Mouse (Mus musculus): Measurements from ENCODE around the gene Dcaf15. TPM values are rescaled to one million over a fixed set of nuclear protein-coding genes. Genes with fewer than 3 reads are reported as not detected.

The Dcaf15 gene
- total and polyA plus RNA-seq, 2 experiments from 2014 or later, result 2.9 to 16.1 TPM

DNA sequence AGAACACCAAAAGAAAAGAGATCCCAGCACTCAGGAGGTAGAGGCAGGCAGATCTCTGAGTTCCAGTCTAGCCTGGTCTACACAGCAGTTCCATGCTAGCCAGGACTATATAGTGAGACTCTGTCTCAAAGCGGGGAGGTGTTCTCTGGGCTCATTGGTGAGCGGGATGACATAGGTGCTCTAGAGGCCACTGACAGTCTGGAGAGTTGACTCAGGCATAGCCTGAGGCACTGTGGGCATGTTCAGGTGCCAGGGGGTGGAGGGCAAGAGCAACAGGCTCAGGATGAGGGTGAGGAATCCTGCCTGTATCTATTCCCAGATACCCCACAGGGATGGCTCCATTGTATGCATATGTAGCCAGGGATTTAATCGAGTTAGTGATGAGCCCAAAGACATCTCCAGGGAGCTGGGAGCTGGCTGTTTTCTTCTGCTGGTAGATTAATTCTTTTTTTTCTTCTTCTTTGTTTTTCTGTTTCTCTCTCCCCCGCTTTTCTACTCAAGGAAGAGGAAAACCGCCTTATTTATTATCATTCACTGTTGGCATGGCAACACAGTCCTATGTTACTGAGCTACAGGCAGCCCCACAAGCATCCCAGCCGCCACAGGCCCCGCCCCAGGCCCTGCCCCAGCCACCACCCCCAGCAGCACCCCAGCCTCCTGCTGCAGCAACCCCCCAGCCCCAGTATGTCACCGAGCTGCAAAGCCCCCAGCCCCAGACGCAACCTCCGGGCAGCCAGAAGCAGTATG, 31.2 kb downstream of the Dcaf15 start:
- 69% methylated on average over 9 of the region's 10 CpGs for WGBS
- no peak for ATAC-seq (ENCODE audit: insufficient read depth, low read depth)
- H3K36me3 ChIP-seq (replicated peaks; ENCODE audit: control insufficient read depth, insufficient read depth, low read length), result no peaks in the 10 kb centered on the region; the same call in 1 of the 2 replicates
- H3K27ac ChIP-seq (ENCODE audit: low read depth), result no peak overlapping the region
- peaks cover 35% of the 10 kb centered on the region for H3K4me1 ChIP-seq (ENCODE audit: control insufficient read depth, insufficient read depth)
- no peak overlapping the region for H3K4me2 ChIP-seq (ENCODE audit: low read depth, low read length)
- no peak for DNase-seq (ENCODE audit: low spot score)
- no peak overlapping the region for H3K9ac ChIP-seq (replicated peaks; ENCODE audit: low read depth, low read length)
- H3K9me3 ChIP-seq (replicated peaks; ENCODE audit: control insufficient read depth, low read length), result no peaks in the 10 kb centered on the region
- TF ChIP-seq EP300 (IDR thresholded peaks at IDR 0.05; ENCODE audit: low read depth), result no peak
- TF ChIP-seq CTCF (IDR thresholded peaks at IDR 0.05; ENCODE audit: low read depth), result no peak
- no peak overlapping the region for H3K4me3 ChIP-seq (ENCODE audit: low read depth, low read length)
- H3K27me3 ChIP-seq (ENCODE audit: control insufficient read depth, insufficient read depth, low read length), result no peaks in the 10 kb centered on the region

- TF ChIP-seq EP300 (IDR thresholded peaks at IDR 0.05; ENCODE audit: low read depth) (no peak), CTCF (IDR thresholded peaks at IDR 0.05; ENCODE audit: low read depth) (no peak)
- peaks cover 44% of the 10 kb centered on the region for H3K4me1 ChIP-seq (ENCODE audit: control insufficient read depth, insufficient read depth)
- 87% methylated on average over 10 of the region's 10 CpGs for WGBS
Observed at GRCm38 (mm10) chr8:84072321-84072720, 32.2 kb downstream of the Dcaf15 start.

GRCm38 (mm10) chr8:84071921-84072320, 32.6 kb downstream of the Dcaf15 start:
- Histone ChIP-seq H3K4me1 (ENCODE audit: control insufficient read depth, insufficient read depth) (peaks cover 44% of the 10 kb centered on the region), H3K27me3 (ENCODE audit: control insufficient read depth, insufficient read depth, low read length) (no peaks in the 10 kb centered on the region), H3K4me3 (ENCODE audit: low read depth, low read length) (no peak overlapping the region), H3K4me2 (ENCODE audit: low read depth, low read length) (no peak overlapping the region), H3K27ac (ENCODE audit: low read depth) (no peak overlapping the region), H3K9me3 (replicated peaks; ENCODE audit: control insufficient read depth, low read length) (no peaks in the 10 kb centered on the region), H3K9ac (replicated peaks; ENCODE audit: low read depth, low read length) (no peak overlapping the region), H3K36me3 (replicated peaks; ENCODE audit: control insufficient read depth, insufficient read depth, low read length) (no peaks in the 10 kb centered on the region; the same call in 1 of the 2 replicates)
- 40% methylated on average over 3 of the region's 3 CpGs for WGBS
- ATAC-seq (ENCODE audit: insufficient read depth, low read depth), result no peak
- no peak for TF ChIP-seq CTCF (IDR thresholded peaks at IDR 0.05; ENCODE audit: low read depth)
- no peak for TF ChIP-seq EP300 (IDR thresholded peaks at IDR 0.05; ENCODE audit: low read depth)
- no peak for DNase-seq (ENCODE audit: low spot score)

More at GRCm38 (mm10) chr8:84072321-84072720, 32.2 kb downstream of the Dcaf15 start:
- no peaks in the 10 kb centered on the region for H3K9me3 ChIP-seq (replicated peaks; ENCODE audit: control insufficient read depth, low read length)
- no peak overlapping the region for H3K4me3 ChIP-seq (ENCODE audit: low read depth, low read length)
- H3K27ac ChIP-seq (ENCODE audit: low read depth), result no peak overlapping the region
- no peaks in the 10 kb centered on the region for H3K27me3 ChIP-seq (ENCODE audit: control insufficient read depth, insufficient read depth, low read length)
- H3K4me2 ChIP-seq (ENCODE audit: low read depth, low read length), result no peak overlapping the region
- no peaks in the 10 kb centered on the region; the same call in 1 of the 2 replicates for H3K36me3 ChIP-seq (replicated peaks; ENCODE audit: control insufficient read depth, insufficient read depth, low read length)
- DNase-seq (ENCODE audit: low spot score), result no peak
- no peak for ATAC-seq (ENCODE audit: insufficient read depth, low read depth)
- H3K9ac ChIP-seq (replicated peaks; ENCODE audit: low read depth, low read length), result no peak overlapping the region

DNA sequence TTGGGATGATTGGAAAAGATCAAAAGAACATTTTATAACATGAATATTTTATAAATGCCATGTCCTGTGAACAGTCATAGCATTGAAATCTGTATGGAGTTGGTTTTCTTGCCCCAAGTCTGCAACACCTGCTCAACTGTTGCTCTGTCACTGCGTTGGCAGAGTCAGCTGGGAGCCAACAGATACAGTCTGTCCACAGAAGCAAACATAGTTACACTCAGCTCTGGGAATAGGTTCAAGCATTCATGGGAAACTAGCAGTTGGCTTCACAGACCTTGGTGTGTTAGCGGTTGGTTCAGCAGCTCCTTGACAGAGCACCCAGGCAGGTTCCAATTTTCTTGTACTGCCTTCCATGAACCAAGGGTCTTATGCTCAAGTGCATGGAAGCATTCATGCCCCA, 33.9 kb downstream of the Dcaf15 start:
- Histone ChIP-seq H3K36me3 (replicated peaks; ENCODE audit: control insufficient read depth, insufficient read depth, low read length) (no peaks in the 10 kb centered on the region; the same call in 1 of the 2 replicates), H3K4me3 (ENCODE audit: low read depth, low read length) (no peak overlapping the region), H3K27me3 (ENCODE audit: control insufficient read depth, insufficient read depth, low read length) (no peaks in the 10 kb centered on the region), H3K9me3 (replicated peaks; ENCODE audit: control insufficient read depth, low read length) (no peaks in the 10 kb centered on the region), H3K4me2 (ENCODE audit: low read depth, low read length) (no peak overlapping the region), H3K4me1 (ENCODE audit: control insufficient read depth, insufficient read depth) (peaks cover 44% of the 10 kb centered on the region), H3K27ac (ENCODE audit: low read depth) (no peak overlapping the region), H3K9ac (replicated peaks; ENCODE audit: low read depth, low read length) (no peak overlapping the region)
- TF ChIP-seq CTCF (IDR thresholded peaks at IDR 0.05; ENCODE audit: low read depth) (no peak), EP300 (IDR thresholded peaks at IDR 0.05; ENCODE audit: low read depth) (no peak)
- 35% methylated on average over 2 of the region's 2 CpGs for WGBS
- DNase-seq (ENCODE audit: low spot score) (peak; percentile 37), ATAC-seq (ENCODE audit: insufficient read depth, low read depth) (no peak)

DNA sequence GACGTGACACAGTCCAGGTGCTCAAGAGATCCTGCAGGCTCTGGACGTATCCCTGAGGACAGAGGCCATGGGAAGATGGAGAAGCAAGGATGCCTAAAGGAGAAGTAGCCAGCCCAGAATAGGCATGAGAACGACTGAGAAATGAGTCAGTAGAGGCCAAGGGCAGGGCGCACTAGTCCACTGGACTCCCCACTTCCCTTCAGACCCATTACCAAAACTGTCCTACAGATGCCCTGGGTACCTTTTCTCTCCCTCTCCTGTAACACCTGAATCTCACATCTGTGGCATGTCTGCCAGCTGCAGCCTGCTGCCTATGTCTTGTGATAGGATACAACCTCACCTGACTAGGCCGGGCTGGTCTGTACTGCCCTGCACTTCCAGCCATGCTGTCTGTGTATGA, 34.3 kb downstream of the Dcaf15 start:
- H3K36me3 ChIP-seq (replicated peaks; ENCODE audit: control insufficient read depth, insufficient read depth, low read length), result no peaks in the 10 kb centered on the region; the same call in 1 of the 2 replicates
- H3K27ac ChIP-seq (ENCODE audit: low read depth), result no peak overlapping the region
- WGBS, result 73% methylated on average over 5 of the region's 5 CpGs
- DNase-seq (ENCODE audit: low spot score) (no peak), ATAC-seq (ENCODE audit: insufficient read depth, low read depth) (no peak)
- H3K27me3 ChIP-seq (ENCODE audit: control insufficient read depth, insufficient read depth, low read length), result no peaks in the 10 kb centered on the region
- no peaks in the 10 kb centered on the region for H3K9me3 ChIP-seq (replicated peaks; ENCODE audit: control insufficient read depth, low read length)
- TF ChIP-seq CTCF (IDR thresholded peaks at IDR 0.05; ENCODE audit: low read depth) (no peak), EP300 (IDR thresholded peaks at IDR 0.05; ENCODE audit: low read depth) (no peak)
- H3K4me2 ChIP-seq (ENCODE audit: low read depth, low read length), result no peak overlapping the region
- peaks cover 44% of the 10 kb centered on the region for H3K4me1 ChIP-seq (ENCODE audit: control insufficient read depth, insufficient read depth)
- H3K9ac ChIP-seq (replicated peaks; ENCODE audit: low read depth, low read length), result no peak overlapping the region
- H3K4me3 ChIP-seq (ENCODE audit: low read depth, low read length), result no peak overlapping the region
